ENCODE assay signal across 12 mouse cellular contexts in the genomic region with DNA sequence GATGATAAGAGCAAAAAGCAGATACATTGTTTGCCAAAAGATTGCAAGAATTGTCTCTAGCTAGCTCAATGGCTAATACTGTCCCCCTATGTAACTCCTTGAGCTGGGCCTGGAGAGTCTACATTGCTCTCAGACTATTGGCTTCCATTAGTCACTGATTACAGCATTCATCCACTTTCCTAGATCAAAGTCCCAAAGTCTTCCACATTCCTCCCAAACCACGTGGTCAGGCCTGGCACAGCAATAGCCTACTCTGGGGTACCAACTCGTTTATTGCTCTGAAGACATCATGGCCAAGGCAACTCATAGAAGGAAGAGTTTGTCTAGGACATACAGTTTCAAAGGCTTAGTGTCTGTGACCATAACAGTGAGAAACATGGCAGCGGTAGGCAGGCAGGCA.
"Had no signal": no experiment of that assay in that cellular context is flagged by ENCODE, and none has a peak within 500 bp of the region (broad histone marks: within the 10 kb centered on the region; RNA-seq: fewer than 3 reads in every experiment).

No protein-coding gene starts in this region.

- ATAC-seq: intestine, embryonic 15.5 days; liver, postnatal 0 days; midbrain, embryonic 13.5 days had no signal

- H3K36me3 ChIP-seq: intestine, embryonic 15.5 days; limb, embryonic 10.5 days; liver, embryonic 13.5 days; lung, embryonic 15.5 days; midbrain, embryonic 13.5 days; stomach, embryonic 15.5 days had no signal

- H3K9ac ChIP-seq: intestine, embryonic 15.5 days; liver, embryonic 13.5 days; liver, postnatal 0 days; lung, embryonic 15.5 days; midbrain, embryonic 13.5 days; stomach, embryonic 15.5 days had no signal

- H3K27me3 ChIP-seq: intestine, embryonic 15.5 days; liver, embryonic 13.5 days; lung, embryonic 15.5 days; midbrain, embryonic 13.5 days; stomach, embryonic 15.5 days had no signal

- H3K4me1 ChIP-seq: intestine, embryonic 15.5 days; liver, embryonic 13.5 days; lung, embryonic 15.5 days; midbrain, embryonic 13.5 days; stomach, embryonic 15.5 days had no signal

- DNase-seq: liver, embryonic 13.5 days; liver, postnatal 0 days; lung, postnatal 14 days; right cerebral cortex, postnatal 14 days; thymus, postnatal 36 days had no signal

- H3K27ac ChIP-seq: intestine, embryonic 15.5 days; left cerebral cortex, adult 2 months; limb, embryonic 10.5 days; liver, embryonic 13.5 days; lung, embryonic 15.5 days; macrophage; midbrain, embryonic 13.5 days; stomach, embryonic 15.5 days had no signal

- H3K4me2 ChIP-seq: intestine, embryonic 15.5 days; liver, embryonic 13.5 days; lung, embryonic 15.5 days; midbrain, embryonic 13.5 days; stomach, embryonic 15.5 days had no signal

- H3K9me3 ChIP-seq: intestine, embryonic 15.5 days; limb, embryonic 10.5 days; liver, embryonic 13.5 days; lung, embryonic 15.5 days; midbrain, embryonic 13.5 days; stomach, embryonic 15.5 days had no signal

- H3K4me3 ChIP-seq: intestine, embryonic 15.5 days; left cerebral cortex, adult 2 months; limb, embryonic 10.5 days; liver, embryonic 13.5 days; lung, embryonic 15.5 days; midbrain, embryonic 13.5 days; stomach, embryonic 15.5 days had no signal
